Mouse (Mus musculus) cerebellum, adult (tissue): Measurements from ENCODE around the gene Baat.
"Not testable (repeated sequence)": the region's sequence is repeated elsewhere in the genome, so short reads cannot be mapped to it uniquely, and the experiment has no call there.

Experiments used
- ATAC-seq: cut with Nextera tagmentation; 2 replicates; pipeline ENCODE4 v1.9.2; 2017; ENCODE audit warnings: mild to moderate bottlenecking, moderate library complexity, mixed read lengths; ENCODE audit not compliant: insufficient number of reproducible peaks, low FRiP score, low TSS enrichment

Baat gene

GRCm38 (mm10) chr4:49485934-49486650, 20.3 kb downstream of the Baat start:
- not testable (repeated sequence) for ATAC-seq

GRCm38 (mm10) chr4:49485442-49485841, 20.9 kb downstream of the Baat start:
- no peak for ATAC-seq

GRCm38 (mm10) chr4:49480896-49481295, 25.5 kb downstream of the Baat start:
- no peak for ATAC-seq

- ATAC-seq = no peak
These were observed 26.1 kb downstream of the Baat start for GRCm38 (mm10) chr4:49480104-49480760.

- ATAC-seq = not testable (repeated sequence)
These were observed 27.3 kb downstream of the Baat start for GRCm38 (mm10) chr4:49479035-49479434.

- no peak for ATAC-seq
These were observed 28.1 kb downstream of the Baat start for GRCm38 (mm10) chr4:49478118-49478877.

- no peak for ATAC-seq
These were observed 31.8 kb downstream of the Baat start for GRCm38 (mm10) chr4:49474583-49474982.

GRCm38 (mm10) chr4:49473435-49474100, 32.8 kb downstream of the Baat start, which contains the start of gene Acnat1:
Gene Acnat1 (minus strand): TSS chr4:49473912.
- ATAC-seq = no peak

- no peak for ATAC-seq
These were observed 36.8 kb downstream of the Baat start for GRCm38 (mm10) chr4:49469435-49470151.

GRCm38 (mm10) chr4:49467360-49467759, 39.0 kb downstream of the Baat start:
- no peak for ATAC-seq

GRCm38 (mm10) chr4:49456171-49456570, 50.2 kb downstream of the Baat start:
- no peak for ATAC-seq

GRCm38 (mm10) chr4:49451848-49452551, 54.4 kb downstream of the Baat start:
- ATAC-seq = no peak

- not testable (repeated sequence) for ATAC-seq
These were observed 55.1 kb downstream of the Baat start for GRCm38 (mm10) chr4:49451133-49451847.
